Mouse (Mus musculus) right cerebral cortex, adult 2 months (tissue): ENCODE results near the gene Camk1d.
"Not testable (repeated sequence)": the region's sequence is repeated elsewhere in the genome, so short reads cannot be mapped to it uniquely, and the experiment has no call there.

Experiments used
- DNase-seq, 2 experiments: peaks; one replicate each; pipeline ENCODE4 v3.0.0; 2021 to 2022; ENCODE audit warnings: low spot score in 2 of 2

The Camk1d gene

DNA sequence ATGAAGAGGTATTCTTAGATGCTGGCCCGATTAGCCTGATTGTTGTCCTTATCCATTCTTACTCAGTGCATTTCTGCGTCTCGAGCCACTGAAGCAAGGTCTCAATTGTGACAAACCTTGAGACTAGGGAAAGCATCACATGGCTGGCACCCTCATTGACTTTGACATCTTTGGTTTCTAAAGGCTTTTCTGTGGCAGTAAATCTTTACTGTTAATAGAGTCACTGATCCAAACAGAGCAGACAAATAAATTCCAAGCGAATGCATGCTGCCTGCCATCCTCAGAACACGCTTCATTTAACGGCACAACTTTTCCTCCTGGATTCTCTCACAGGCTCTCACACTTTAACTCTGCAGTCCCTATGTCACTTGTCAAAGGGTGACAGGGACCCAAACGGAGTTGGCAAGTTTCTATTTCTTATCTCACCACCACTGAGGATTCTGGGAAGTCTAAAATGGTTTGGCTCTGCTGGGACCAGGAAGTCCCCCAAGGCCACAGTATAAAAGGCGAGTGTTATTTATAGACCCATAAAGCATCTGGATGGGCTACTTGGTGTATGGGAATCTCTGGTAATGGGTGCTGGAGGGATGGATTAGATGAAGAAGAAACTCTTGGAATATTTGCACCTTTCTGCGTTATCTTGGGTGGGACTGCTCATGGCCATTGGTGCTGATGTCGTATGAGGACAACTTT is 141.9 kb downstream of the Camk1d start:
- no peak for DNase-seq

DNA sequence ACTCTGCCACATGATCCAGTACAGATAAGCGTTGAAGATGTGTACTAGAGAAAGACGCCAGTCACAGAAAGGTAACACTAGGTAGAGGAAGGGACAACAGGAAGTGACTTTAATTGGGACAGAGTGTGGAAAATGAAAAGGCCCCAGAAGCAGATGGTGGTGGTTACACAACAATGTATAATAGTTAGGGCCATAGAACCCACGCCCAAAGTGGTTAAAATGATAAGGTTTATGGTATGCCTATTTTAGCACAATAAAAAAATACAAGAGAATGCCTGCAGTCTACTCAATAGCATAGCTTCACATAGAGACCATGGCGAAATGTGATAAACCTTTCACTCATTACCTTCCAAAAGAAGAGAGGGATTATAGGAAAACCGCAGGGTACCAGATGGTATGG is 147.7 kb downstream of the Camk1d start:
- DNase-seq: no peak

GRCm38 (mm10) chr2:5563685-5564084 is 150.6 kb downstream of the Camk1d start:
- no peak for DNase-seq

- no peak for DNase-seq
Observed at GRCm38 (mm10) chr2:5561446-5561845, 152.9 kb downstream of the Camk1d start.

GRCm38 (mm10) chr2:5553264-5553663 is 161.1 kb downstream of the Camk1d start:
- DNase-seq: peak; percentile 57 to 68

GRCm38 (mm10) chr2:5551758-5552255 is 162.5 kb downstream of the Camk1d start:
- no peak for DNase-seq

DNA sequence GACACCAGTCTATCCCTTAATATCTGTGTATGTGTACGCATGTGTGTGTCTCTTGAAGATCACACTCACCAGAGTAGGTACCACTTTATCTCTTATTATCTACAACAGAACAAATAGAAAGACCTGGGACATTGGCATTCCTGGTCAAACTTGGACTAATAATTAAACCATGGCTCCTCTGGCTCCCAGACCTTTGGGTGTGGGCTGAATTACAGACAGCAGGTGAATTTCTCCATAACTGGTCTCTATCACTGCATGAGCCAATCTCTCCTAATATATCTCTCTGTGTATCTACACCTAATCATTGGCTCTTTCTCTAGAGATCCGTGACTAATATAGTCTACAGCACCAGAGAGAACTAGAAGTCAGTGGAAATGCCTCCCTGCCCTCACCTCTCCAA is 165.0 kb downstream of the Camk1d start:
- DNase-seq: no peak

- DNase-seq: peak; percentile 28 to 56
Observed at GRCm38 (mm10) chr2:5548872-5549271, 165.4 kb downstream of the Camk1d start.

DNA sequence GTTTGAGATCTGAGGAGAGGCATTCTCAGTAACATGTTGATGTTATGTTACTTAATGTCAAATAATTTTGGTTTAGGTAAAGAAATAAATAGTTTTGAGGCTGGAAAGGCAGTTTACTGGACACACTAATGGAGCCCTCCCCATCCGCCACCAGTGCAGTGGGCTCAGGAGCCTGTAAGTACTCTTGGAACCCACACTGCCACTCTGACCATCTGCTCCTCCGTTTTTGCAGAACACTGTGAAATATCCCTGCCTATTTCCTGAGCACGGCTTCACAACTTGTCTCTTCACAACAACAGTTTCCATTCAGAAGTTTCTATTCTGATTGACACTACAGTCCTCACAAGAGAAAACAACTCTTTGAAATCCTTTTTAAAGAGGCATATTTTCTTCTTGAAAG is 173.4 kb downstream of the Camk1d start:
- peak; percentile 26 to 34 for DNase-seq

DNA sequence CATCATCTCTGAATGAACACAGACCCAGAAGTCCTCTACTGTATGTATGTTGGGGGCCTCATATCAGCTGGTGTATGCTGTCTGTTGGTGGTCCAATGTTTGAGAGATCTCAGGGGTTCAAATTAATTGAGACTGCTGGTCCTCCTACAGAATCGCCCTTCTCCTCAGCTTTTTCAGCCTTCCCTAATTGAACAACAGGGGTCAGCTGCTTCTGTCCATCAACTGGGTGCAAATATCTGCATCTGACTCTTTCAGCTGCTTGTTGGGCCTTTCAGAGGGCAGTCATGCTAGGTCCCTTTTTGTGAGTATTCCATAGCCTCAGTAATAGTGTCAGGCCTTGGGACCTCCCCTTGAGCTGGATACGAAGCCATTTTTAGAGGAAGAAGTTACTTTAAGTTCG is 174.4 kb downstream of the Camk1d start:
- not testable (repeated sequence) for DNase-seq

- DNase-seq: peak; percentile 23 to 28
Observed at GRCm38 (mm10) chr2:5533868-5534267, 180.4 kb downstream of the Camk1d start.

- no peak for DNase-seq
Observed at GRCm38 (mm10) chr2:5529992-5530391, 184.3 kb downstream of the Camk1d start.

DNA sequence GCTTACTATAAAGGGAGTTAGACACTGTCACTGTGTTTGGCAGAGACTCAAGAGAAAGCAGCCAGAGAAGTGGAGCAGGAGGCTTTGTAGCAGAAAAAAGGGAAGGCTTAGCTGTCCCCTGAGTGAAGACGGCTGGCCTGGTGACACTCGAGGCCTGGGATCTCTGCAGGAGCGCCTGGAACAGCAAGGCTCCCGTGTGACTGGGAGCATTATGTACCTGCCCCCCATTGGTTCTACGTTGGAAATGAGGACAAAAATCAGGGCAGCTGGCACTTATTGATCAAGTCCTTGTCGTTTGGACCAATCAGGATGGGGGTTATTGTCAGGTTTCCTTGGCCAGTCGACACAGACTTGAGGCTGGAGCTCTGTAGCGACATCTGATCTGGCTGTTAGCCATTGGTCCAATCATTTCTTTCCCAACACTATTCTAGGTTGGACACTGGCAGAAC is 195.1 kb downstream of the Camk1d start:
- DNase-seq: peak in 1 of 2 experiments; percentile 34

DNA sequence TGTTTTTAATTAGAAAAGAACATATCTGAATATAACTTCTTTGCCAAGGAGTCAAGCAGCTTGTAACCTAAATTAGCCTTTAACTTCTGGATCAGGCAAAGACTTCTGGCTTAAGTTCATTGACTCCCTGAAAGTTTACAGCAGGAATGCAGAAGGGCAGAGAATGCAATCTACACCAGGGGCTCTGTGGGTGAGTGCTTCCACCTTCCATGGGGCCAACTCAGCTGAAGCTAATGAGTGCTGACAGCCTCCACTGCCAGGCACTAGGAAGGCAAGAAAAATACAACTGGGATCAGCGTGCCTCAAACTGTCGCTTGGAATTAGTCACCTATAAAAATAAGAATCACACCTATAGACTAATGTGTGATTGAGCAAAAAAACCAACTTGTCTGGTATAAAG is 199.2 kb downstream of the Camk1d start:
- no peak for DNase-seq

DNA sequence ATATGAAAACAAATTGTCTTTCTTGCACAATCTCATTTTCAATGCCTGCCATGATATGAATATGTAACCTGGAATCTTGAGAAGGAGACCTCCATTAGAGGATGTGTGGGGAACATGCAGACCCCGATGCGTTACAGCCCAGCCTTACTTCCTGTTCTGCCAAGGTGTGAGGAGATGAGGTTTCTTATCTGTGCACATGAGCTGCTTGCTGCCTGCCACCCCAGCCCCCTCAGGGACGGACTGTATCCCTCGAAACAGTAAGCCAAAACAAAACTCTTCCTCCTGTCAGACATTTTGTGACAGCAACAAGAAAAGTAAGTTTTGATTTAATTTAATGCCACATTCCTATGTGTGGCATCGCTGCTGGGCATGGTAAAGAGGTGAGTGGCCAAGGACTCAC is 200.2 kb downstream of the Camk1d start:
- no peak for DNase-seq

- no peak for DNase-seq
Observed at GRCm38 (mm10) chr2:5513621-5514020, 200.7 kb downstream of the Camk1d start.

GRCm38 (mm10) chr2:5510042-5510441 is 204.3 kb downstream of the Camk1d start:
- no peak for DNase-seq

GRCm38 (mm10) chr2:5499620-5500019 is 214.7 kb downstream of the Camk1d start:
- no peak for DNase-seq

DNA sequence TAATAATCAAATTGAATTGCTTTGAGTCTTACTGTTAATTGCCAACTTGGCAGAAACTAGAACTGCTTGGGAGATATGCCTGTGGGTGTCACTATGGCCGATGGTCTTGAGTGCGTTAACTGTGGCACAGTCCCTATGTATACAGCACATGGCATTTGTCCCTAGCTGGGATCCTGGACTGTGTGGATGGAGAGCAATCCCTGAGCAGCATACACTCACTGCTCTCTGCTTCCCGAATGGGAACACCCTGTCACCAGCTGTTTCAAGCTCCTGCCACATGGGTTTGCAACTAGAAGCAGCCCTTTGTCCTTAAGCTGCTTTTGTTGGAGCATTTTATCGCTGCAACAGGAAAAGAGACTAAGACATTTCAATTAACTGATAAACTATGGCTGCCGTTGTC is 224.4 kb downstream of the Camk1d start:
- DNase-seq: no peak

DNA sequence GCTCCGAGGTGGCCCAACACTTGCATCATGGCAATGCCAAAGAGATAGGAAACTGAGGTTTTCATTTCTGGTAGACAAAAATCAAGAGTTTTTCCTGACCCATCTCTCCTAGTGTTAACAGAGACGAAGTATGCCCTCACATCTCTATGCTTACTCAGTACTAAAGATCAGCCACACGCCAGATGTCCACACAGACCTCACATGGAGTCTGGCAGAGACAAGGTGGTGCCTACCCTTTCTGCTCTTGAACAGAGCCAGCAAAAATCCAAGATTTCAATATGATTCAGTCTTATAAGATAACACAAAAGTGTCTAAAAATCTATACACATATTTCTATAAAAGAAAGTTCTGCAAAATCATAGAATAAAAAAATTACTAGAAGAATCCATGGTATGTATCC is 227.0 kb downstream of the Camk1d start:
- DNase-seq: no peak

DNA sequence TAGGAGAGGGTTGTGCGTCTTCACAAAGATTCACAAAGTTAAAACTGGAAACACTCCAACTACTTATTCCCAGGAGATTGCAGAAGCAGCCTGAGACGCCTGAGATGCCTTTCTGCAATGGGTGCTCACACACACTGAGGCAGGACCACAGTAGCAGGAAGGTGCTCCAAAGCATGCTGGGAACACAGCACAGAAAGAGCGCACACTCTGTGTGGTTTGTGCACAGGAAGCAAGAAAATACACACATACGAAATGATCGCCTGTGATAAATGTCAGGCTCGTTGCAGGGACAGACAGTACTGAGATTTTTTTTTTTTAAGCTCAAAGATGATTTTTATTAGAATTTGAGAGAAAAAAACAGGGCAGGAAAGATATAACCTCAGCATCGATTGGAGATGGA is 227.7 kb downstream of the Camk1d start:
- no peak for DNase-seq

DNA sequence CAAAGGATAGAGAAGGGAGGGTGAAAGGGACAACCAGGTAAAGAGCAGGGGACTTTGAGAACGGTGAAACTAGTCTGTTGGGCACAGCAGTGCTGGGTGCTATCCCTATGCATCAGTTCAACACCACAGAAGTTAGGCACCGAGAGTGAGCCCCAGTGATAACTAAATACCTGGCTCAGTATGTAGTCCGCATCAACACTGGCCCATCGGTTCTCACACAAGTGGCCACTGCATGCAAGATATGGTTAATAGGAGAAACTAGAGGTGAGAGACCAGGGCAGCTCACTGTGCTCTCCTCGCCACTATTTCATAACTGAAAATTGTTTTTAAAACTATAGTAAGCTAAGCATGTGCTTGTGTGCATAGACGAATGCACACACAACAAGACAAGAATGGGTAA is 228.5 kb downstream of the Camk1d start:
- DNase-seq: no peak

DNA sequence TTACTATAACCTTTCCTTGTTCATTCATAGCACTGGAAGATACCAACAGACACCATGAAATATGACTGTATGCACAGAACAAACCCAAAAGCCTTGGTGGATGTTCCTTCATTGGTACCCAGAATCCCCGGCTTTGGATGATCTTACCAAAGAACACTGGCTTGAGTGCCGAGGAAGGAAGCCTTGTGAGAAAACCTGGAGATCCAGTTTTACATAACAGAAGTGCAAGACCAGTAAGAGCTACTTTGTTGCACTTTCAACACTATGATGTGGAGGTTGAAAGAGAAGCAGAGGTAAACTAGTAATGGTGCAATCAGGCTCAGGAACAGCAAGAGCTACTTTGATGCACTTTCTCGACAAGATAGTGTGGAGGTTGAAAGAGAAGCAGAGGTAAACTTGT is 234.4 kb downstream of the Camk1d start:
- no peak for DNase-seq

- no peak for DNase-seq
Observed at GRCm38 (mm10) chr2:5478709-5479108, 235.6 kb downstream of the Camk1d start.
